Mouse (Mus musculus) kidney, postnatal 0 days (tissue): ENCODE results near the gene Mcpt4. TPM values are rescaled to one million over a fixed set of nuclear protein-coding genes. Genes with fewer than 3 reads are reported as not detected.
"Not testable (repeated sequence)": the region's sequence is repeated elsewhere in the genome, so short reads cannot be mapped to it uniquely, and the experiment has no call there.

Experiments used
- ATAC-seq: fragments of 200-750 bp; cut with Nextera tagmentation; replicated peaks from 2 replicates; pipeline ENCODE4 v1.8.0; 2017; ENCODE audit warnings: low read depth, moderate number of reproducible peaks, moderate TSS enrichment, moderate library complexity; ENCODE audit not compliant: low FRiP score
- DNase-seq: peaks from one replicate; pipeline ENCODE4 v3.0.0-alpha.2; 2016; ENCODE audit warnings: low spot score
- H3K27ac ChIP-seq: fragments of 300-500 bp; sonication (generic); 2 replicates; pipeline ENCODE4 v1.5.1; 2014; ENCODE audit warnings: mild to moderate bottlenecking
- H3K27me3 ChIP-seq: fragments of 300-500 bp; sonication (generic); 2 replicates; pipeline ENCODE4 v1.6.1; 2014; ENCODE audit warnings: low read length, mixed read lengths; ENCODE audit not compliant: insufficient read depth
- H3K36me3 ChIP-seq: fragments of 300-500 bp; sonication (generic); 2 replicates; pipeline ENCODE4 v1.6.1; 2014; ENCODE audit warnings: low read length, mixed read lengths; ENCODE audit not compliant: insufficient read depth
- H3K4me1 ChIP-seq: fragments of 300-500 bp; sonication (generic); replicated peaks from 2 replicates; pipeline ENCODE4 v1.6.1; 2014; ENCODE audit warnings: antibody characterized with exemption, low read length, mixed read lengths; ENCODE audit not compliant: insufficient read depth
- H3K4me2 ChIP-seq: fragments of 300-500 bp; sonication (generic); 2 replicates; pipeline ENCODE4 v1.6.1; 2014; ENCODE audit warnings: mild to moderate bottlenecking, low read length, moderate library complexity, mixed read lengths
- H3K4me3 ChIP-seq: fragments of 300-500 bp; sonication (generic); replicated peaks from 2 replicates; pipeline ENCODE4 v1.5.1; 2014; ENCODE audit warnings: low read depth, low read length
- H3K9ac ChIP-seq: fragments of 300-500 bp; sonication (generic); 2 replicates; pipeline ENCODE4 v1.6.1; 2014; ENCODE audit warnings: low read depth, low read length
- H3K9me3 ChIP-seq: fragments of 300-500 bp; sonication (generic); replicated peaks from 2 replicates; pipeline ENCODE4 v1.6.1; 2016; ENCODE audit warnings: low read length, inconsistent platforms, mixed read lengths
- CTCF ChIP-seq: IDR thresholded peaks from 2 replicates; pipeline ENCODE4 v1.5.1; 2016; ENCODE audit warnings: antibody characterized with exemption, low read depth, mild to moderate bottlenecking, moderate library complexity
- WGBS: fragments of 180-500 bp; shearing (Covaris S2); extraction: QIAGEN DNeasy Blood & Tissue Kit; methylation state at CpG from one replicate; pipeline ENCODE4 v1.1.7; 2014; 5-methylcytosine and 5-hydroxymethylcytosine counted together
- polyA plus RNA-seq: library from polyadenylated mRNA; unstranded; fragments of >200 nt; fragmentation: Nextera tagmentation; extraction: Ambion mirVana; gene quantifications from 2 replicates; pipeline ENCODE4 v1.2.1, GENCODE M21; 2015

Gene Mcpt4
- polyA plus RNA-seq, 1 experiment from 2014 or later = 0.24 TPM

DNA sequence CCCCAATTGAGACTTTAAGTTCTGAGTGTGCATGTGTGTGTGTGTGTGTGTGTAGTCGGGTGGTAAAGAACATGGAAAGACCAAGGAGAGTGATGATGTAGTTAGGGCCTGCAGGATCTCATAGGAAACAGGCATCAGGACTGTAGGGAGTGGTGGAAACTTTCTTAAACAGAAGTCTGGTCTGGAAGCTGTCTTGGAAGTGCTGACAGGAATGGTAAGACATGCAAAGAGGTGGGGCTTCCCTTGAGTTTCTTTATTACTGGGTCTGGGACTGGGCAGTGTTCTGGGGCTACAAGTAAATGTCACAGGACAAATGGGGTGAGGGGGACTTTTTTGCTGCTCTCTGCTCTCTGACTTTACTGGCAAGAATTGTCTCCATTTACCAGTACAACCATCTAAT lies 35.5 kb upstream of the Mcpt4 start:
- H3K4me2 ChIP-seq = no peak overlapping the region
- no peaks in the 10 kb centered on the region for H3K9me3 ChIP-seq
- H3K27me3 ChIP-seq = no peaks in the 10 kb centered on the region
- H3K27ac ChIP-seq = no peak overlapping the region
- ATAC-seq (no peak), DNase-seq (no peak)
- no peaks in the 10 kb centered on the region for H3K4me1 ChIP-seq
- WGBS = 78% methylated on average over 1 of the region's 1 CpGs
- no peak overlapping the region for H3K9ac ChIP-seq
- TF ChIP-seq CTCF = no peak
- H3K36me3 ChIP-seq = no peaks in the 10 kb centered on the region
- H3K4me3 ChIP-seq = no peak overlapping the region

GRCm38 (mm10) chr14:56093353-56093752 lies 31.2 kb upstream of the Mcpt4 start:
- H3K36me3 ChIP-seq = no peaks in the 10 kb centered on the region
- H3K4me2 ChIP-seq = no peak overlapping the region
- H3K27ac ChIP-seq = no peak overlapping the region
- 72% methylated on average over 2 of the region's 2 CpGs for WGBS
- H3K4me3 ChIP-seq = no peak overlapping the region
- DNase-seq = no peak
- H3K9ac ChIP-seq = no peak overlapping the region
- no peaks in the 10 kb centered on the region for H3K9me3 ChIP-seq
- no peak for ATAC-seq
- H3K27me3 ChIP-seq = no peaks in the 10 kb centered on the region
- no peaks in the 10 kb centered on the region for H3K4me1 ChIP-seq
- no peak for TF ChIP-seq CTCF

- no peak for DNase-seq
- Histone ChIP-seq H3K36me3 (no peaks in the 10 kb centered on the region), H3K27me3 (no peaks in the 10 kb centered on the region), H3K9me3 (no peaks in the 10 kb centered on the region), H3K4me3 (no peak overlapping the region), H3K27ac (no peak overlapping the region), H3K4me2 (no peak overlapping the region), H3K4me1 (no peaks in the 10 kb centered on the region), H3K9ac (no peak overlapping the region)
- TF ChIP-seq CTCF = no peak
- 76% methylated on average over 3 of the region's 3 CpGs for WGBS
- ATAC-seq = no peak
Measured at GRCm38 (mm10) chr14:56086711-56087110, 24.6 kb upstream of the Mcpt4 start.

DNA sequence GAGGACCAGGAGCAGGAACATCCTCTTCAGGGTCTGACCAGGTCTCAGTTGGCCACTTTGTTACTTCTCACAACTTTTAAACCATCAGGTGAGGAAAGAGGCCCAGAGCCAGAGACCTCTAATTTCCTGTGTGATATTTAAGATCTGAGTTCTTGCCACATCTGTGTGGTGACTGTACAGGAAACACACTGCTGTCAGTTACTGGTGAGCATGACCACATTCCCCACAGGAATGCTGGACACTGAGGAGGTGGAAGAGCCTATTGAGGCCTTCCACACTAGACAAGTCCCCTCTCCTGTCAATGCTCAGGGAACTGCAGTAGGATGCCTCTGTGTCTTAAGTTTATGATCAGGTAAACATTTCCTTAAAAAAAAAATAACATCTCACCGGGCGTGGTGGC lies 23.1 kb upstream of the Mcpt4 start, which contains the start of gene Mcpt8:
Gene Mcpt8, minus strand, starts transcription at position 107 of the 400 bp plus-strand sequence.
- H3K9ac ChIP-seq = no peak within 1 kb of the TSS
- no peaks in the 10 kb centered on the region for H3K4me1 ChIP-seq
- TF ChIP-seq CTCF = no peak
- DNase-seq (no peak), ATAC-seq (no peak)
- H3K36me3 ChIP-seq = no peaks in the 10 kb centered on the region
- no peaks in the 10 kb centered on the region for H3K9me3 ChIP-seq
- H3K4me3 ChIP-seq = no peak within 1 kb of the TSS
- H3K27ac ChIP-seq = no peak within 1 kb of the TSS
- no peak within 1 kb of the TSS for H3K4me2 ChIP-seq
- no peaks in the 10 kb centered on the region for H3K27me3 ChIP-seq
- 92% methylated on average over 2 of the region's 2 CpGs for WGBS

DNA sequence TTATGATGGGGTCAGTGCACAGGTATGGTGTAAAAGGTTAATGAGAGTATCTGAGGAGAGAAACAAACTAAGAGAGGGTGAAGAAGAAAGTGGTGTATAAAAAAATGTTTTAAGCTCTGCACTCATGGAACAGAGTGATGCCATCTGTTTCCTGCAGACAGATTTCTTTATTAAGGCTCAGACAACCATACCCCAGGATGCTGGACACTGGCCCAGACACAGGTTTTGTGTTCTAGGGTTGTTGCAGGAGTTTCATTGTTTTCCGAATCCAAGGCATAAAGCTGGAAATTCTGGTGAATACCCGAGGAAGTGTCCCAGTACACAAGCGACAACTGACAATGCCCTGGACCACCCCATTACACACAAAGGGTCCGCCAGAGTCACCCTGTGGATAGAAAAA lies 19.9 kb upstream of the Mcpt4 start:
- Histone ChIP-seq H3K9ac (no peak overlapping the region), H3K27ac (no peak overlapping the region), H3K4me2 (no peak overlapping the region), H3K9me3 (no peaks in the 10 kb centered on the region), H3K4me1 (no peaks in the 10 kb centered on the region), H3K4me3 (no peak overlapping the region), H3K27me3 (no peaks in the 10 kb centered on the region), H3K36me3 (no peaks in the 10 kb centered on the region)
- 94% methylated on average over 4 of the region's 4 CpGs for WGBS
- DNase-seq (no peak), ATAC-seq (no peak)
- no peak for TF ChIP-seq CTCF

DNA sequence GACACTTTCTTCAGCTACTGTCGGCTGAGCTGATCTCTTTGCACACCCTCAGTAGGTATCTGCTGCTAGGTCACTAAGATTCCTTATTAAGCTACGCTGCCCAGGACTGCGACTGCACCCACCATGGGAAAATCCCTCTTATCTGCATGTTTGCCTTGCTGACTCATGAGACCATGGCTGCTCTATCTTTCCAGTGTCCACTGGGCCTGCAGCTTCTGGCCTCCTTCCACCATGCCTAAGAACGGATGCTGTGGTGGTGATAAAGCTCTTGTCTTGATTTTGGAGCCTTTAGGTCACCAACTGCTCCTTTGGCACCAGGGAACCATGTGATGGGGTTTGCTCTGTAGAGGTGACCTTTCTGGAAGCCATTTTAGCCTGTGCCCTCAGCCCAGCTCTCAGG lies 4.4 kb downstream of the Mcpt4 start:
- no peaks in the 10 kb centered on the region for H3K9me3 ChIP-seq
- 86% methylated on average over 4 of the region's 4 CpGs for WGBS
- H3K27me3 ChIP-seq = no peaks in the 10 kb centered on the region
- no peak overlapping the region for H3K27ac ChIP-seq
- DNase-seq = no peak
- H3K36me3 ChIP-seq = no peaks in the 10 kb centered on the region
- no peak for ATAC-seq
- no peak for TF ChIP-seq CTCF
- no peak overlapping the region for H3K9ac ChIP-seq
- no peak overlapping the region for H3K4me2 ChIP-seq
- no peak overlapping the region for H3K4me3 ChIP-seq
- H3K4me1 ChIP-seq = no peaks in the 10 kb centered on the region

- no peak overlapping the region for H3K4me2 ChIP-seq
- TF ChIP-seq CTCF = no peak
- no peak overlapping the region for H3K27ac ChIP-seq
- no peaks in the 10 kb centered on the region for H3K36me3 ChIP-seq
- 66% methylated on average over 3 of the region's 3 CpGs for WGBS
- no peak overlapping the region for H3K4me3 ChIP-seq
- no peak for ATAC-seq
- no peaks in the 10 kb centered on the region for H3K4me1 ChIP-seq
- no peak for DNase-seq
- H3K9ac ChIP-seq = no peak overlapping the region
- H3K27me3 ChIP-seq = no peaks in the 10 kb centered on the region
- H3K9me3 ChIP-seq = no peaks in the 10 kb centered on the region
Measured at GRCm38 (mm10) chr14:56055408-56055807, 6.7 kb downstream of the Mcpt4 start.

GRCm38 (mm10) chr14:56041792-56042191 lies 20.3 kb downstream of the Mcpt4 start, which contains the start of gene Mcpt2:
TSS of gene Mcpt2 (plus strand) at chr14:56042041.
- H3K4me3 ChIP-seq, H3K9me3 ChIP-seq, ATAC-seq, H3K9ac ChIP-seq, H3K4me2 ChIP-seq, H3K27ac ChIP-seq, H3K27me3 ChIP-seq, DNase-seq, H3K36me3 ChIP-seq, H3K4me1 ChIP-seq: not testable (repeated sequence)
- 79% methylated on average over 1 of the region's 1 CpGs for WGBS
